Comparison of ENCODE assay signal across 10 mouse cellular contexts in the genomic region with DNA sequence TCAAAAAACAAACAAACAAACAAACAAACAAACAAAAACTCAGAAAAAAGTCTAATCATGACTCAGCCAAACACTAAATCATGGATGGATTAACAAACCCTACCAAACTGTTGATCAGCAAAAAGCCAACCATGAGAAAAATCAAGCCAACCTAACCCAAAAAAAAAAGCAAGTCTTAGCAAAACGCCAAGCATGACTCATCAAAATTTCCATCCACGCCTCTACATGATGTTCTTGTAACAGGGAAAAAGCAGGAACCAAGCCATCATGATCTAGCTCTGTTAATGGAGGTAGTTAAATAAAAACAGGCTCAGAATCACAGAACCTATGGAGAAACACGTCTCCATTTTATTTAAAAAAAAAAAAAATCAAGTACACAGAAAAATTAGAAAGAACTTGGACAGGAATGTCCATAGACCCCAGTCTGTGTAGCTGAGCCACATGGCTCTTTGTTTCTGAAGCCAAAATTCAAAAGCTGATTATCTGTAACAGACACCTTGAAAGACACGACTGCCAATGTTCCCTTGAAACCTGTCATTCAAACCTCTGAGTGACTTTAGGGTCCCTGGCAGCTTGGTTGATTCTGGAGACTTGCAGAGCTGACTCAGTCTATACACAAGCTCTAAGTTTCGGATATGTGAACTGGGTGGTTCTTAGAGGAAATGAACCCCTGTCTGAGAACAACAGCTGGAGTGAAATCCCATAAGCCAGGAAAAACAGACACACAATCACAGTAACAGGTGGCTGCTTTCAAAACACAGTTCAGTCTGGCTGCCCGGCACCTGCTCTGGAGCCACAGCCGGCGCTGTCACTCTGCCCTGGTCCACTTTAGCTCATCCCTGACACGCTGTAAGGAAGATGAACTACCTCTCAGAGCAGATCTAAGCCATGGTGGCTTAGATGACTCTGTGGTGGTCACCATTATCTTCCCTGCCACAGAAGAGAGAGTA. TPM values are rescaled to one million over a fixed set of nuclear protein-coding genes. Genes with fewer than 3 reads are reported as not detected.
DNase-seq lines count a peak whose midpoint lies in the region; ATAC-seq and TF ChIP-seq lines count a peak whose summit lies in the region.
"Had no signal": no experiment of that assay in that cellular context is flagged by ENCODE, and none has a peak within 500 bp of the region (broad histone marks: within the 10 kb centered on the region; RNA-seq: fewer than 3 reads in every experiment).

No protein-coding gene starts in this region.

- H3K4me3 ChIP-seq in hindbrain, embryonic 10.5 days: no peak overlapping the region
- H3K4me3 ChIP-seq in hindbrain, embryonic 14.5 days (replicated peaks; ENCODE audit: low read length): no peak overlapping the region
- peak overlapping the region; percentile 11 to 19; a peak in 3 of 4 replicates for H3K4me3 ChIP-seq in MEL (ENCODE audit: control insufficient read depth in 1 of 2, insufficient read depth in 1 of 2, low read depth in 2 of 2, low read length in 2 of 2)
- no peak overlapping the region for H3K4me3 ChIP-seq in hindbrain, postnatal 0 days (ENCODE audit: low read length)
- H3K4me3 ChIP-seq: forebrain, embryonic 15.5 days; liver, embryonic 15.5 days had no signal

- no peaks in the 10 kb centered on the region for H3K79me2 ChIP-seq in MEL (ENCODE audit: control insufficient read depth, insufficient read depth, low read length, poor library complexity)

- peak overlapping the region; percentile 62 for H3K27ac ChIP-seq in hindbrain, embryonic 10.5 days
- no peak overlapping the region for H3K27ac ChIP-seq in hindbrain, embryonic 14.5 days
- peak overlapping the region; percentile 57; the same call in 1 of the 2 replicates for H3K27ac ChIP-seq in MEL (ENCODE audit: control insufficient read depth, low read depth, low read length)
- H3K27ac ChIP-seq in hindbrain, postnatal 0 days: no peak overlapping the region
- H3K27ac ChIP-seq: forebrain, embryonic 15.5 days; liver, embryonic 15.5 days had no signal

- no peaks in the 10 kb centered on the region for H3K9me3 ChIP-seq in hindbrain, embryonic 10.5 days
- H3K9me3 ChIP-seq in hindbrain, embryonic 14.5 days (ENCODE audit: control insufficient read depth, low read length): no peaks in the 10 kb centered on the region
- H3K9me3 ChIP-seq in MEL (replicated peaks; ENCODE audit: insufficient read depth, low read length): no peaks in the 10 kb centered on the region
- H3K9me3 ChIP-seq in hindbrain, postnatal 0 days (ENCODE audit: low read length): no peaks in the 10 kb centered on the region
- H3K9me3 ChIP-seq: forebrain, embryonic 15.5 days; liver, embryonic 15.5 days had no signal

- H3K36me3 ChIP-seq in hindbrain, embryonic 10.5 days: no peaks in the 10 kb centered on the region
- H3K36me3 ChIP-seq in hindbrain, embryonic 14.5 days (replicated peaks; ENCODE audit: control insufficient read depth, insufficient read depth): no peaks in the 10 kb centered on the region
- peaks cover 0 to 15% of the 10 kb centered on the region in 2 experiments; a peak in 2 of 4 replicates for H3K36me3 ChIP-seq in MEL (ENCODE audit: control insufficient read depth in 1 of 2, insufficient read depth in 2 of 2, low read length in 2 of 2)
- no peaks in the 10 kb centered on the region for H3K36me3 ChIP-seq in hindbrain, postnatal 0 days (ENCODE audit: insufficient read depth, low read length)
- H3K36me3 ChIP-seq: forebrain, embryonic 15.5 days; liver, embryonic 15.5 days had no signal

- no peak for DNase-seq in hindbrain, embryonic 10.5 days (ENCODE audit: low spot score)
- DNase-seq in hindbrain, embryonic 14.5 days (ENCODE audit: low spot score): no peak
- peak; percentile 81 for DNase-seq in MEL (ENCODE audit: low read depth, low spot score)
- DNase-seq in gastrocnemius, adult 18-20 months (ENCODE audit: low spot score): peak; percentile 42
- DNase-seq in mesoderm, embryonic 11.5 days (ENCODE audit: low read depth, low spot score): peak; percentile 48
- DNase-seq in spleen, postnatal 10 days (ENCODE audit: low spot score in 2 of 2): no peak
- no peak for DNase-seq in layer of hippocampus, postnatal 36 days
- DNase-seq in hindbrain, postnatal 0 days (ENCODE audit: low spot score): no peak

- ATAC-seq in hindbrain, embryonic 14.5 days (ENCODE audit: low FRiP score): no peak
- ATAC-seq in hindbrain, postnatal 0 days: no peak
- ATAC-seq: forebrain, embryonic 15.5 days had no signal

- no peak for TF ChIP-seq CTCF in MEL (IDR thresholded peaks at IDR 0.05 in 2 of 3, conservative IDR thresholded peaks at IDR 0.05 in 1 of 3; ENCODE audit: control insufficient read depth in 1 of 3, insufficient read depth in 1 of 3, low read depth in 2 of 3, low read length in 3 of 3, poor library complexity in 1 of 3, severe bottlenecking in 1 of 3)
- TF ChIP-seq CTCF in hindbrain, postnatal 0 days (IDR thresholded peaks at IDR 0.05; ENCODE audit: low read depth): no peak

- no peak overlapping the region for H3K9ac ChIP-seq in hindbrain, embryonic 14.5 days
- H3K9ac ChIP-seq in MEL (ENCODE audit: control insufficient read depth, low read depth, low read length, poor library complexity, severe bottlenecking): peak overlapping the region; percentile 46; the same call in 1 of the 2 replicates
- H3K9ac ChIP-seq in hindbrain, postnatal 0 days (replicated peaks; ENCODE audit: low read length): no peak overlapping the region
- H3K9ac ChIP-seq: forebrain, embryonic 15.5 days; liver, embryonic 15.5 days had no signal

- TF ChIP-seq EP300 in MEL (IDR thresholded peaks at IDR 0.05; ENCODE audit: low read depth in 1 of 2, low read length in 2 of 2): peak in 1 of 2 experiments; percentile 46; a peak in 3 of 4 replicates

- 67% methylated on average over 9 of the region's 9 CpGs for WGBS in hindbrain, embryonic 10.5 days
- 65% methylated on average over 9 of the region's 9 CpGs for WGBS in hindbrain, embryonic 14.5 days
- 47% methylated on average over 9 of the region's 9 CpGs for WGBS in hindbrain, postnatal 0 days

- no peak overlapping the region for H3K4me2 ChIP-seq in hindbrain, embryonic 14.5 days (replicated peaks)
- H3K4me2 ChIP-seq in hindbrain, postnatal 0 days (ENCODE audit: low read depth, low read length): no peak overlapping the region
- H3K4me2 ChIP-seq: forebrain, embryonic 15.5 days; liver, embryonic 15.5 days had no signal

- H3K4me1 ChIP-seq in hindbrain, embryonic 10.5 days (replicated peaks): peaks cover 22% of the 10 kb centered on the region
- no peaks in the 10 kb centered on the region for H3K4me1 ChIP-seq in hindbrain, embryonic 14.5 days (replicated peaks; ENCODE audit: control insufficient read depth, insufficient read depth, low read length)
- H3K4me1 ChIP-seq in MEL (ENCODE audit: control insufficient read depth in 1 of 2, insufficient read depth in 2 of 2, low read length in 2 of 2): peaks cover 8 to 24% of the 10 kb centered on the region in 2 experiments
- no peaks in the 10 kb centered on the region for H3K4me1 ChIP-seq in hindbrain, postnatal 0 days (ENCODE audit: insufficient read depth, low read length)

- H3K27me3 ChIP-seq in hindbrain, embryonic 10.5 days (ENCODE audit: insufficient read depth, poor library complexity, severe bottlenecking): peaks cover 6% of the 10 kb centered on the region; the same call in 1 of the 2 replicates
- H3K27me3 ChIP-seq in hindbrain, embryonic 14.5 days (ENCODE audit: control insufficient read depth, insufficient read depth, low read length): no peaks in the 10 kb centered on the region
- H3K27me3 ChIP-seq in MEL (ENCODE audit: control insufficient read depth in 1 of 2, insufficient read depth in 2 of 2, low read length in 2 of 2): no peaks in the 10 kb centered on the region
- no peaks in the 10 kb centered on the region for H3K27me3 ChIP-seq in hindbrain, postnatal 0 days (ENCODE audit: insufficient read depth, low read length)
- H3K27me3 ChIP-seq: forebrain, embryonic 15.5 days; liver, embryonic 15.5 days had no signal

- no peak for TF ChIP-seq RAD21 in MEL (IDR thresholded peaks at IDR 0.05; ENCODE audit: low read depth, low read length)

- no peak for TF ChIP-seq POLR2A in MEL (IDR thresholded peaks at IDR 0.05; ENCODE audit: control insufficient read depth in 1 of 2, insufficient read depth in 1 of 2, low read depth in 1 of 2, low read length in 2 of 2, poor library complexity in 1 of 2)

TF ChIP-seq in MEL, 35 proteins besides CTCF, POLR2A, EP300 and RAD21 (continues in another document):
- TF ChIP-seq ZC3H11A (IDR thresholded peaks at IDR 0.05; ENCODE audit: low read depth, low read length): no peak
- TF ChIP-seq MAZ (IDR thresholded peaks at IDR 0.05; ENCODE audit: low read depth, low read length): no peak
- TF ChIP-seq ZKSCAN1 (IDR thresholded peaks at IDR 0.05; ENCODE audit: low read depth, low read length): no peak
- no peak for TF ChIP-seq MEF2A (IDR thresholded peaks at IDR 0.05; ENCODE audit: extremely low read depth, insufficient replicate concordance, low read depth, low read length, poor library complexity, severe bottlenecking)
- TF ChIP-seq HCFC1 (IDR thresholded peaks at IDR 0.05; ENCODE audit: low read depth, low read length): no peak
- peak; percentile 44; the same call in 1 of the 2 replicates for TF ChIP-seq GATA1 (IDR thresholded peaks at IDR 0.05; ENCODE audit: low read depth, low read length)
- TF ChIP-seq ZNF384 (IDR thresholded peaks at IDR 0.05; ENCODE audit: low read depth, low read length): peak; percentile 89
- no peak for TF ChIP-seq BHLHE40 (IDR thresholded peaks at IDR 0.05; ENCODE audit: borderline replicate concordance, low read depth, low read length)
- no peak for TF ChIP-seq ZMIZ1 (IDR thresholded peaks at IDR 0.05; ENCODE audit: low read depth, low read length)
- TF ChIP-seq CHD1 (IDR thresholded peaks at IDR 0.05; ENCODE audit: low read depth, low read length): no peak
- TF ChIP-seq RCOR1 (IDR thresholded peaks at IDR 0.05; ENCODE audit: low read depth, low read length): no peak; the same call in none of the 2 replicates
- TF ChIP-seq MXI1 (IDR thresholded peaks at IDR 0.05; ENCODE audit: low read depth, low read length): peak; percentile 71
- no peak for TF ChIP-seq JUND (IDR thresholded peaks at IDR 0.05; ENCODE audit: low read depth, low read length)
- peak; percentile 65; the same call in 1 of the 2 replicates for TF ChIP-seq MAX (IDR thresholded peaks at IDR 0.05; ENCODE audit: low read length)

RNA-seq across cellular contexts. Expression of gene Dars, which starts 27.0 kb away (rescaled TPM):
- 200 and 214 TPM in 2 replicates for polyA plus RNA-seq in hindbrain, embryonic 10.5 days (2016; fragmentation: Nextera tagmentation; extraction: Ambion mirVana)
- polyA plus RNA-seq in hindbrain, embryonic 14.5 days (2014; fragmentation: Nextera tagmentation; extraction: Ambion mirVana): 97.3 and 98.7 TPM in 2 replicates
- total RNA-seq in MEL (2012; rRNA removed): 95.2 and 104 TPM in 2 replicates
- 100 to 1,000 TPM in 1 of 2 experiments, not detected in 1; 104 TPM for polyA plus RNA-seq in MEL (2012; ENCODE audit: insufficient read depth in 1 of 2, insufficient read length in 2 of 2, low read depth in 1 of 2, low replicate concordance in 2 of 2, missing spikeins in 1 of 2)
- total RNA-seq in gastrocnemius, adult 18-20 months (2021): 10 to 100 TPM; 62.4 to 66.9 TPM
- total RNA-seq in layer of hippocampus, postnatal 36 days (2021): 10 to 100 TPM; 68.6 to 72.3 TPM
- total RNA-seq in hindbrain, postnatal 0 days (2014; rRNA removed): 53.8 and 64.0 TPM in 2 replicates
- polyA plus RNA-seq in hindbrain, postnatal 0 days (2015; fragmentation: Nextera tagmentation; extraction: Ambion mirVana): 130 and 139 TPM in 2 replicates

Comparison
In these comparisons a context has a peak if more than half of its experiments do, and no peak if none do; other contexts are left out.
1. H3K27ac ChIP-seq: peak in hindbrain, embryonic 10.5 days (single experiment) and MEL (single experiment); none in hindbrain, embryonic 14.5 days (single experiment) and hindbrain, postnatal 0 days (single experiment).
2. DNase-seq: peak in MEL (single experiment), gastrocnemius, adult 18-20 months (single experiment) and mesoderm, embryonic 11.5 days (single experiment); none in hindbrain, embryonic 10.5 days (single experiment), hindbrain, embryonic 14.5 days (single experiment), spleen, postnatal 10 days (0 of 2), layer of hippocampus, postnatal 36 days (0 of 2) and hindbrain, postnatal 0 days (single experiment).
3. H3K4me3 ChIP-seq: peak in MEL (2 of 2); none in hindbrain, embryonic 10.5 days (single experiment), hindbrain, embryonic 14.5 days (single experiment) and hindbrain, postnatal 0 days (single experiment).